Mouse (Mus musculus) heart, embryonic 15.5 days (tissue): ENCODE data around the gene Nos1ap. TPM values are rescaled to one million over a fixed set of nuclear protein-coding genes. Genes with fewer than 3 reads are reported as not detected.

ENCODE experiments used
- ATAC-seq: fragments of 200-750 bp; cut with Nextera tagmentation; replicated peaks from 2 replicates; pipeline ENCODE4 v1.8.0; 2017; ENCODE audit warnings: low read depth, moderate TSS enrichment; ENCODE audit not compliant: insufficient number of reproducible peaks, insufficient read depth, low FRiP score
- H3K27ac ChIP-seq: fragments of 300-500 bp; sonication (generic); 2 replicates; pipeline ENCODE4 v1.5.1; 2015; ENCODE audit warnings: mild to moderate bottlenecking, inconsistent platforms
- H3K27me3 ChIP-seq: fragments of 300-500 bp; sonication (generic); 2 replicates; pipeline ENCODE4 v1.6.1; 2015; ENCODE audit warnings: inconsistent platforms
- H3K36me3 ChIP-seq: fragments of 300-500 bp; sonication (generic); 2 replicates; pipeline ENCODE4 v1.6.1; 2015; ENCODE audit warnings: mild to moderate bottlenecking, inconsistent platforms
- H3K4me1 ChIP-seq: fragments of 300-500 bp; sonication (generic); replicated peaks from 2 replicates; pipeline ENCODE4 v1.6.1; 2015; ENCODE audit warnings: inconsistent platforms
- H3K4me2 ChIP-seq: fragments of 300-500 bp; sonication (generic); 2 replicates; pipeline ENCODE4 v1.6.1; 2015; ENCODE audit warnings: inconsistent platforms, mild to moderate bottlenecking, moderate library complexity
- H3K4me3 ChIP-seq: fragments of 300-500 bp; sonication (generic); 2 replicates; pipeline ENCODE4 v1.5.1; 2015; ENCODE audit warnings: mild to moderate bottlenecking, inconsistent platforms
- H3K9ac ChIP-seq: fragments of 300-500 bp; sonication (generic); 2 replicates; pipeline ENCODE4 v1.6.1; 2015; ENCODE audit warnings: mild to moderate bottlenecking, inconsistent platforms
- H3K9me3 ChIP-seq: fragments of 300-500 bp; sonication (generic); replicated peaks from 2 replicates; pipeline ENCODE4 v1.6.1; 2016; ENCODE audit warnings: inconsistent platforms
- WGBS: fragments of 180-500 bp; shearing (Covaris S2); methylation state at CpG from one replicate; pipeline ENCODE4 v1.1.7; 2015; ENCODE audit warnings: mixed read lengths; 5-methylcytosine and 5-hydroxymethylcytosine counted together
- polyA plus RNA-seq: library from polyadenylated mRNA; unstranded; fragments of >200 nt; fragmentation: Nextera tagmentation; extraction: Ambion mirVana; gene quantifications from 2 replicates; pipeline ENCODE4 v1.2.1, GENCODE M21; 2015

Nos1ap gene
- polyA plus RNA-seq, 1 experiment from 2014 or later, result 13.7 TPM

GRCm38 (mm10) chr1:170428141-170428540 lies 161.5 kb downstream of the Nos1ap start:
- no peaks in the 10 kb centered on the region for H3K9me3 ChIP-seq
- peaks cover 6% of the 10 kb centered on the region for H3K4me1 ChIP-seq
- no peak overlapping the region for H3K27ac ChIP-seq
- H3K9ac ChIP-seq, result no peak overlapping the region
- ATAC-seq, result no peak
- no peak overlapping the region for H3K4me2 ChIP-seq
- H3K4me3 ChIP-seq, result no peak overlapping the region
- 84% methylated on average over 2 of the region's 2 CpGs for WGBS
- H3K27me3 ChIP-seq, result no peaks in the 10 kb centered on the region
- no peaks in the 10 kb centered on the region for H3K36me3 ChIP-seq

GRCm38 (mm10) chr1:170424258-170424889 lies 165.3 kb downstream of the Nos1ap start:
- no peaks in the 10 kb centered on the region for H3K27me3 ChIP-seq
- ATAC-seq, result no peak
- no peaks in the 10 kb centered on the region for H3K9me3 ChIP-seq
- no peak overlapping the region for H3K9ac ChIP-seq
- H3K36me3 ChIP-seq, result no peaks in the 10 kb centered on the region
- H3K4me2 ChIP-seq, result no peak overlapping the region
- H3K4me1 ChIP-seq, result no peaks in the 10 kb centered on the region; the same call in 1 of the 2 replicates
- no peak overlapping the region for H3K27ac ChIP-seq
- no peak overlapping the region for H3K4me3 ChIP-seq
- WGBS, result 88% methylated on average over 10 of the region's 10 CpGs

DNA sequence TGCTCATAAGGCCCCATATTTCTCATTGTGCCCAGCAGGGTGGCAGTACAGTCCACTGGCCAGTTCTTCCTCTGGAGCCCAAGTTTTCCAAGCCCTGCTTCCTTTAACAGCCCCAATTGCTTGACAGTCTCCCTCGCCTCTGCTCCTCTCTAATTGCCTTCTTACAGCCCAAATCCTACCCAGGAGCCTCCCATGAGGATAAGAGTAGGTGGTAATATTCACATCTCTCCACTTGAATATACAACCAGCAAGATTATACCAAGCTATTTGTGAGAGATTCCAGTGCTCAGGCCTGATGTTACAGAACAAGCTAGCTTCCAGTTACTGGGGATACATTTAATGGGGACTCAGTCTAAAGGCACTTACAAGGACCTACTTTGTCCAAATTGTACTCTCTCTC lies 166.6 kb downstream of the Nos1ap start:
- 79% methylated on average over 1 of the region's 1 CpGs for WGBS
- no peaks in the 10 kb centered on the region for H3K36me3 ChIP-seq
- no peak overlapping the region for H3K4me2 ChIP-seq
- no peak overlapping the region for H3K27ac ChIP-seq
- no peaks in the 10 kb centered on the region for H3K9me3 ChIP-seq
- H3K4me1 ChIP-seq, result no peaks in the 10 kb centered on the region
- H3K9ac ChIP-seq, result no peak overlapping the region
- no peak for ATAC-seq
- H3K27me3 ChIP-seq, result no peaks in the 10 kb centered on the region
- no peak overlapping the region for H3K4me3 ChIP-seq

- Histone ChIP-seq H3K27ac (no peak overlapping the region), H3K9ac (no peak overlapping the region), H3K36me3 (no peaks in the 10 kb centered on the region), H3K4me1 (no peaks in the 10 kb centered on the region), H3K9me3 (no peaks in the 10 kb centered on the region), H3K27me3 (no peaks in the 10 kb centered on the region), H3K4me2 (no peak overlapping the region), H3K4me3 (no peak overlapping the region)
- WGBS, result 86% methylated on average over 4 of the region's 4 CpGs
- ATAC-seq, result no peak
These were observed 167.5 kb downstream of the Nos1ap start for GRCm38 (mm10) chr1:170422188-170422587.

GRCm38 (mm10) chr1:170419961-170420360 lies 169.7 kb downstream of the Nos1ap start:
- no peak overlapping the region for H3K4me3 ChIP-seq
- no peak overlapping the region for H3K9ac ChIP-seq
- H3K4me1 ChIP-seq, result no peaks in the 10 kb centered on the region
- H3K9me3 ChIP-seq, result no peaks in the 10 kb centered on the region
- no peak for ATAC-seq
- H3K36me3 ChIP-seq, result no peaks in the 10 kb centered on the region
- no peak overlapping the region for H3K4me2 ChIP-seq
- no peaks in the 10 kb centered on the region for H3K27me3 ChIP-seq
- 91% methylated on average over 3 of the region's 3 CpGs for WGBS
- H3K27ac ChIP-seq, result no peak overlapping the region

DNA sequence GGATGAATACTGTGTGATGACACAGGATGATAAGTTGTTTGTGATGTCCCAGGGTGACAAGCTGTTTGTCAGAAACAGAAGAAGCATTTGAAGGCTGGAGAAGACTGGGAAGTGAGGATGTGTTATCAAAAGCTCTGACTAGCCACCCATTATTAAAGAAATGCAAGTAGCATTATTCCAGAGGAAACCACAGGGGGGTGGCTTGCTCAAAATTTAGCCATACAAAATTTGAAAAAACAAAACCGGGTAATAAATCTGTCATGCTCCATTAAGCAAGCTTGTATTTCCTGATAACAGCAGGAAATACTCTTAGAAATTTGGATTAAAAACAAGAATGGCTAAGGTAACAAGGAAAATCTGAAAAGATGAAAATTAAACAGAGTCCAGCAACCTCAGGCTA lies 171.5 kb downstream of the Nos1ap start:
- H3K27ac ChIP-seq, result no peak overlapping the region
- H3K4me1 ChIP-seq, result no peaks in the 10 kb centered on the region
- H3K27me3 ChIP-seq, result no peaks in the 10 kb centered on the region
- no peaks in the 10 kb centered on the region for H3K36me3 ChIP-seq
- no peak overlapping the region for H3K4me3 ChIP-seq
- no peak overlapping the region for H3K4me2 ChIP-seq
- H3K9ac ChIP-seq, result no peak overlapping the region
- 55% methylated on average over 1 of the region's 1 CpGs for WGBS
- no peaks in the 10 kb centered on the region for H3K9me3 ChIP-seq
- no peak for ATAC-seq

- Histone ChIP-seq H3K4me3 (no peak overlapping the region), H3K9ac (no peak overlapping the region), H3K36me3 (no peaks in the 10 kb centered on the region), H3K27me3 (no peaks in the 10 kb centered on the region), H3K27ac (no peak overlapping the region), H3K4me1 (peaks cover under 1% of the 10 kb centered on the region; the same call in 1 of the 2 replicates), H3K9me3 (no peaks in the 10 kb centered on the region), H3K4me2 (no peak overlapping the region)
- WGBS, result 47% methylated on average over 2 of the region's 2 CpGs
- no peak for ATAC-seq
These were observed 172.7 kb downstream of the Nos1ap start for GRCm38 (mm10) chr1:170416967-170417366.

- 66% methylated on average over 6 of the region's 6 CpGs for WGBS
These were observed 173.5 kb downstream of the Nos1ap start for GRCm38 (mm10) chr1:170416206-170416605.

DNA sequence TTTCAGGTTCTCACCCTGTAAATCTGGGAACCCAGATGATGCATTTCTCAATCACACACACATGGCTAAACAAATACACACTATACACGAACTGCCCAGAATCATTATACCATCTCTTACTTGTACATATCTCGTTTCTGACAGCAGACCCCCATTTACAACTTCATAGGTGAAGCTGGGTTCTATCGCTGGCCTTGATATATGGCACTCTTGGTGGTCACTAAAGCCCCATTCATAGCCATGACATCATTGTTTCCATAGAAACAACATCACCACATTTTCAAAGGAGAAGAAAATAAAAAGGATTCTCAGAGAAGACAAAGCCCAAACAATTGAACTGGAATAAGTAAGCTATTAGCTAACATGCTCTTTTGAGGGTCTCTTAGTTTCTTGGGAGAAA lies 174.3 kb downstream of the Nos1ap start:
- no peak for ATAC-seq
- no peaks in the 10 kb centered on the region for H3K9me3 ChIP-seq
- H3K36me3 ChIP-seq, result no peaks in the 10 kb centered on the region
- H3K4me2 ChIP-seq, result no peak overlapping the region
- H3K27ac ChIP-seq, result no peak overlapping the region
- H3K4me3 ChIP-seq, result no peak overlapping the region
- H3K9ac ChIP-seq, result no peak overlapping the region
- peaks cover 5% of the 10 kb centered on the region; the same call in 1 of the 2 replicates for H3K4me1 ChIP-seq
- WGBS, result 74% methylated on average over 3 of the region's 3 CpGs
- no peaks in the 10 kb centered on the region for H3K27me3 ChIP-seq

More at GRCm38 (mm10) chr1:170416206-170416605, 173.5 kb downstream of the Nos1ap start:
- no peaks in the 10 kb centered on the region for H3K9me3 ChIP-seq
- no peak overlapping the region for H3K4me2 ChIP-seq
- H3K4me3 ChIP-seq, result no peak overlapping the region
- no peak overlapping the region for H3K27ac ChIP-seq
- H3K9ac ChIP-seq, result no peak overlapping the region
- H3K4me1 ChIP-seq, result peaks cover 5% of the 10 kb centered on the region; the same call in 1 of the 2 replicates
- ATAC-seq, result no peak
- no peaks in the 10 kb centered on the region for H3K36me3 ChIP-seq
- H3K27me3 ChIP-seq, result no peaks in the 10 kb centered on the region

DNA sequence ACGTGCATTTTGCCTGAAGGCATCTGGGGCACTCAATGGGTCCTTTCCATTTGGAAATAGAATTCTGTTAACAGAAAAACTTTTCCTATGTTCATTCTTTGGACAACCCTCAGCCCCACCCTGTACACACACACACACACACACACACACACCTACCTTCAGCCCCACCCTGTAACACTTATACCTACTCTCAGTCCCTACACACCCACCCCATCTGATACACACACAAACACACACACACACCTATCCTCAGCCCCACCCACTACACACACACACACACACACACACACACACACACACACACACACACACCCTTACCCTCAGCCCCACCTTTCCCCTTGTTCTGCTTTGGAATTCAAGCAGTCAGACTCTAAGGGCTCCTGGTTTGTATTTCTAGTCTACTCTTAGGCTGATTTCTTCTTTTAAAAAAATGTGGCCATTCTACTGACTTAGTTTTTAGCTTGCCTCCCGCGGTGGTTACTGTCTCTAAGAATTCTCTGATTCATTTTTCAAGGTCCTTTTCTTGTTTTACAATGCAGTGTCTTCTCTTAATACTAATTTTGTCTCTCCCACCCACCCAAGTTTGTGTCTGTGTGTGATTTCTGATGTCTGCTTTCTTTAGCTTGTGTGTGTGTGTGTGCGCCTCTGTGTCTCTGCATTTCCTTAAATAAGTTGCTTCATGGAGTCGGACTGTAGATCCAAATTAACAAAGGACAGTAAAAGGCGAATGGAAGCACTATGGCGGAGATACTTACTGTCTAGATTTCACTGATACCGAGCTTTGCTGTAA lies 179.1 kb downstream of the Nos1ap start:
- Histone ChIP-seq H3K9me3 (no peaks in the 10 kb centered on the region), H3K4me2 (no peak overlapping the region), H3K4me1 (peaks cover 26% of the 10 kb centered on the region), H3K36me3 (no peaks in the 10 kb centered on the region), H3K27ac (no peak overlapping the region), H3K4me3 (no peak overlapping the region), H3K9ac (no peak overlapping the region), H3K27me3 (no peaks in the 10 kb centered on the region)
- no peak for ATAC-seq
- 80% methylated on average over 8 of the region's 8 CpGs for WGBS

DNA sequence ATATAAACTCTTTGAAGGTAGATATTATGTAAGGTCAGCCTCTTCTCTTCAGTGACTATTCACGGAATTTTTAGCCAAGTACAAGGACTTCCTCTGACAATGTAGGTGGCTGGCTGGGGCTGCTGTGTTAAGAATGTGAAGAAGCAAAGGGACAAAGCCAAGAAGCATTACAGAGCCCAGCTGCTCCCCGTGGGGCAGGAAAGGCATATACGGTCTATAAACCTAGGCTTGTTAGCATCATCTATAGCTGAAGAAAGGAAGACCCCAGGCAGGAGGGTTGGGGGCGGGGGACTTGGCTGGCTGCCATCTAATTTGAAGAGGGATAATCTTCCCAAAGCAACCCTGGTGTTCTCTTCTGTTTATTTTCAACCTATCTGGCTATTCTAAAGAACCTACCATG lies 180.6 kb downstream of the Nos1ap start:
- no peak overlapping the region for H3K27ac ChIP-seq
- 33% methylated on average over 4 of the region's 4 CpGs for WGBS

DNA sequence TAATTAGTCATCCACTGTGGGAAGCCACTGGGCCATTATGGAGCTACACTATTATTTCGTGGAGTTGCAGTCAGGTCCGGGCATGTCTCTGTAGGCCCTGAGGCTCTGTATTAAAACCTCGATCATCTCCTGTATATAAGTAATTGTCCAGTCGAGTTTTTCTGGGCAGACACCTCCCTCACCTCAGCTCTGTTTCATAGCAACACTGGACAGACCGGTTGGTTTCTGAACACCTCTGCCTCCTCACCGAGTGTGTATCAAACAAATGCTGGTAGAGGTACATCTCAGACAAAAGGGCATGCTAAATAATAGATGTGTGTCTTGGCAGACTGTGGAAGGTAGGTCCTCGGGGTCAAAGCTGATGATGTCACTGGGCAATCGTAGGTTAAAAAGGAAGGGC lies 182.7 kb downstream of the Nos1ap start:
- Histone ChIP-seq H3K4me1 (peaks cover 33% of the 10 kb centered on the region), H3K9ac (no peak overlapping the region), H3K36me3 (no peaks in the 10 kb centered on the region), H3K4me3 (no peak overlapping the region), H3K4me2 (no peak overlapping the region), H3K27me3 (no peaks in the 10 kb centered on the region), H3K9me3 (no peaks in the 10 kb centered on the region), H3K27ac (no peak overlapping the region)
- no peak for ATAC-seq
- 81% methylated on average over 8 of the region's 8 CpGs for WGBS

More for the DNA sequence above, 180.6 kb downstream of the Nos1ap start:
- H3K4me2 ChIP-seq, result no peak overlapping the region
- peaks cover 26% of the 10 kb centered on the region for H3K4me1 ChIP-seq
- H3K9me3 ChIP-seq, result no peaks in the 10 kb centered on the region
- H3K27me3 ChIP-seq, result no peaks in the 10 kb centered on the region
- no peak overlapping the region for H3K9ac ChIP-seq
- H3K36me3 ChIP-seq, result no peaks in the 10 kb centered on the region
- no peak for ATAC-seq
- H3K4me3 ChIP-seq, result no peak overlapping the region
